Mouse (Mus musculus) heart, postnatal 0 days (tissue): ENCODE data around the gene Spg21. TPM values are rescaled to one million over a fixed set of nuclear protein-coding genes. Genes with fewer than 3 reads are reported as not detected.

Experiments
- ATAC-seq: fragments of 200-750 bp; cut with Nextera tagmentation; 2 replicates; pipeline ENCODE4 v1.8.0; 2017; ENCODE audit warnings: low read depth, moderate number of reproducible peaks, moderate library complexity; ENCODE audit not compliant: insufficient read depth
- DNase-seq: peaks from one replicate; pipeline ENCODE4 v3.0.0-alpha.2; 2016; ENCODE audit warnings: low spot score
- H3K27ac ChIP-seq: fragments of 300-500 bp; sonication (generic); 2 replicates; pipeline ENCODE4 v1.5.1; 2014; ENCODE audit warnings: low read depth, mild to moderate bottlenecking
- H3K27me3 ChIP-seq: fragments of 300-500 bp; sonication (generic); 2 replicates; pipeline ENCODE4 v1.6.1; 2014; ENCODE audit warnings: low read length, mixed read lengths; ENCODE audit not compliant: control insufficient read depth, insufficient read depth
- H3K36me3 ChIP-seq: fragments of 300-500 bp; sonication (generic); replicated peaks from 2 replicates; pipeline ENCODE4 v1.6.1; 2014; ENCODE audit warnings: low read length, mixed read lengths; ENCODE audit not compliant: control insufficient read depth, insufficient read depth
- H3K4me1 ChIP-seq: fragments of 300-500 bp; sonication (generic); 2 replicates; pipeline ENCODE4 v1.6.1; 2014; ENCODE audit warnings: antibody characterized with exemption; ENCODE audit not compliant: control insufficient read depth, insufficient read depth
- H3K4me2 ChIP-seq: fragments of 300-500 bp; sonication (generic); 2 replicates; pipeline ENCODE4 v1.6.1; 2014; ENCODE audit warnings: low read depth, mild to moderate bottlenecking, low read length, moderate library complexity
- H3K4me3 ChIP-seq: fragments of 300-500 bp; sonication (generic); 2 replicates; pipeline ENCODE4 v1.5.1; 2014; ENCODE audit warnings: low read depth, low read length
- H3K9ac ChIP-seq: fragments of 300-500 bp; sonication (generic); replicated peaks from 2 replicates; pipeline ENCODE4 v1.6.1; 2014; ENCODE audit warnings: low read depth, low read length, mixed read lengths
- H3K9me3 ChIP-seq: fragments of 300-500 bp; sonication (generic); replicated peaks from 2 replicates; pipeline ENCODE4 v1.6.1; 2016; ENCODE audit warnings: low read length; ENCODE audit not compliant: control insufficient read depth
- CTCF ChIP-seq: IDR thresholded peaks from 2 replicates; pipeline ENCODE4 v1.5.1; 2016; ENCODE audit warnings: antibody characterized with exemption, control low read depth, low read depth
- EP300 ChIP-seq: IDR thresholded peaks from 2 replicates; pipeline ENCODE4 v1.6.1; 2016; ENCODE audit warnings: antibody characterized with exemption, low read depth
- WGBS: fragments of 180-500 bp; shearing (Covaris S2); extraction: QIAGEN DNeasy Blood & Tissue Kit; methylation state at CpG from one replicate; pipeline ENCODE4 v1.1.7; 2014; 5-methylcytosine and 5-hydroxymethylcytosine counted together
- polyA plus RNA-seq: library from polyadenylated mRNA; unstranded; fragments of >200 nt; fragmentation: Nextera tagmentation; extraction: Ambion mirVana; gene quantifications from 2 replicates; pipeline ENCODE4 v1.2.1, GENCODE M21; 2015
- total RNA-seq: library from RNA; depleted of rRNA; stranded (reverse); fragments of >200 nt; gene quantifications from 2 replicates; pipeline ENCODE4 v1.2.3, GENCODE M21; 2014; ENCODE audit warnings: low replicate concordance

Gene Spg21
- total and polyA plus RNA-seq, 2 experiments from 2014 or later = 41.3 to 52.4 TPM

GRCm38 (mm10) chr9:65529659-65530058 lies 68.9 kb downstream of the Spg21 start:
- TF ChIP-seq EP300 (no peak), CTCF (no peak)
- Histone ChIP-seq H3K4me2 (no peak overlapping the region), H3K4me1 (peaks cover 5% of the 10 kb centered on the region; the same call in 1 of the 2 replicates), H3K36me3 (no peaks in the 10 kb centered on the region), H3K27me3 (no peaks in the 10 kb centered on the region), H3K4me3 (no peak overlapping the region), H3K9ac (no peak overlapping the region), H3K9me3 (no peaks in the 10 kb centered on the region), H3K27ac (no peak overlapping the region)
- ATAC-seq (no peak), DNase-seq (no peak)
- 65% methylated on average over 8 of the region's 8 CpGs for whole genome bisulfite sequencing

GRCm38 (mm10) chr9:65531283-65531682 lies 70.5 kb downstream of the Spg21 start:
- TF ChIP-seq CTCF = no peak
- no peak for TF ChIP-seq EP300
- 88% methylated on average over 5 of the region's 5 CpGs for WGBS
- DNase-seq (no peak), ATAC-seq (no peak)
- Histone ChIP-seq H3K27ac (no peak overlapping the region), H3K9ac (no peak overlapping the region), H3K4me3 (no peak overlapping the region), H3K36me3 (no peaks in the 10 kb centered on the region), H3K4me1 (peaks cover 5% of the 10 kb centered on the region; the same call in 1 of the 2 replicates), H3K4me2 (no peak overlapping the region), H3K27me3 (no peaks in the 10 kb centered on the region), H3K9me3 (no peaks in the 10 kb centered on the region)

- Histone ChIP-seq H3K9ac (no peak overlapping the region), H3K27me3 (no peaks in the 10 kb centered on the region), H3K27ac (peak overlapping the region; percentile 23; the same call in 1 of the 2 replicates), H3K9me3 (no peaks in the 10 kb centered on the region), H3K4me2 (no peak overlapping the region), H3K4me1 (peaks cover 5% of the 10 kb centered on the region; the same call in 1 of the 2 replicates), H3K36me3 (no peaks in the 10 kb centered on the region), H3K4me3 (no peak overlapping the region)
- ATAC-seq (no peak), DNase-seq (no peak)
- TF ChIP-seq EP300 (no peak), CTCF (no peak)
- 58% methylated on average over 8 of the region's 8 CpGs for WGBS
These were observed 72.2 kb downstream of the Spg21 start for GRCm38 (mm10) chr9:65532986-65533385.

GRCm38 (mm10) chr9:65534111-65534510 lies 73.4 kb downstream of the Spg21 start:
- no peaks in the 10 kb centered on the region for H3K9me3 ChIP-seq
- H3K9ac ChIP-seq = no peak overlapping the region
- no peaks in the 10 kb centered on the region for H3K36me3 ChIP-seq
- H3K27me3 ChIP-seq = no peaks in the 10 kb centered on the region
- WGBS = 85% methylated on average over 3 of the region's 3 CpGs
- H3K4me3 ChIP-seq = no peak overlapping the region
- ATAC-seq (no peak), DNase-seq (no peak)
- TF ChIP-seq CTCF (no peak), EP300 (no peak)
- H3K4me2 ChIP-seq = no peak overlapping the region
- H3K4me1 ChIP-seq = no peaks in the 10 kb centered on the region
- no peak overlapping the region for H3K27ac ChIP-seq

GRCm38 (mm10) chr9:65535191-65535722 lies 74.5 kb downstream of the Spg21 start:
- no peak for TF ChIP-seq CTCF
- TF ChIP-seq EP300 = no peak
- WGBS = 58% methylated on average over 3 of the region's 3 CpGs
- Histone ChIP-seq H3K4me1 (no peaks in the 10 kb centered on the region), H3K4me3 (no peak overlapping the region), H3K9me3 (no peaks in the 10 kb centered on the region), H3K27ac (no peak overlapping the region), H3K27me3 (no peaks in the 10 kb centered on the region), H3K36me3 (no peaks in the 10 kb centered on the region), H3K9ac (no peak overlapping the region), H3K4me2 (no peak overlapping the region)
- ATAC-seq (no peak), DNase-seq (no peak)
